Mouse (Mus musculus) gastrocnemius, postnatal 14 days (tissue): Measurements from ENCODE around the gene Il12rb2. TPM values are rescaled to one million over a fixed set of nuclear protein-coding genes. Genes with fewer than 3 reads are reported as not detected.

Experiments used
- total RNA-seq, 2 experiments: library from RNA; stranded (reverse); gene quantifications; 2 replicates each; pipeline ENCODE4 v1.2.3; 2021

Gene Il12rb2
- total RNA-seq, 2 experiments from 2014 or later = 0.08 to 0.11 TPM

Other genes starting within 250 kb of the Il12rb2 start
- gene Serbp1, start 138.0 kb downstream of the Il12rb2 start, total RNA-seq = 100 to 1,000 TPM; 304 to 369 TPM
- not detected for gene Il23r, start 115.7 kb upstream of the Il12rb2 start, total RNA-seq
- not detected for gene Tacstd2, start 159.6 kb upstream of the Il12rb2 start, total RNA-seq